Mouse (Mus musculus) urinary bladder, postnatal 14 days (tissue): Measurements from ENCODE around the gene Rhpn2.
A peak's percentile ranks its signal among the peaks of the same experiment; 100 is the strongest.

ENCODE experiments used
- DNase-seq: peaks from one replicate; pipeline ENCODE4 v3.0.0; 2021; ENCODE audit warnings: low spot score

The Rhpn2 gene

GRCm38 (mm10) chr7:35388694-35389093 is 54.7 kb downstream of the Rhpn2 start:
- DNase-seq = no peak

- DNase-seq = peak; percentile 32
Measured at GRCm38 (mm10) chr7:35392935-35393334, 59.0 kb downstream of the Rhpn2 start.

DNA sequence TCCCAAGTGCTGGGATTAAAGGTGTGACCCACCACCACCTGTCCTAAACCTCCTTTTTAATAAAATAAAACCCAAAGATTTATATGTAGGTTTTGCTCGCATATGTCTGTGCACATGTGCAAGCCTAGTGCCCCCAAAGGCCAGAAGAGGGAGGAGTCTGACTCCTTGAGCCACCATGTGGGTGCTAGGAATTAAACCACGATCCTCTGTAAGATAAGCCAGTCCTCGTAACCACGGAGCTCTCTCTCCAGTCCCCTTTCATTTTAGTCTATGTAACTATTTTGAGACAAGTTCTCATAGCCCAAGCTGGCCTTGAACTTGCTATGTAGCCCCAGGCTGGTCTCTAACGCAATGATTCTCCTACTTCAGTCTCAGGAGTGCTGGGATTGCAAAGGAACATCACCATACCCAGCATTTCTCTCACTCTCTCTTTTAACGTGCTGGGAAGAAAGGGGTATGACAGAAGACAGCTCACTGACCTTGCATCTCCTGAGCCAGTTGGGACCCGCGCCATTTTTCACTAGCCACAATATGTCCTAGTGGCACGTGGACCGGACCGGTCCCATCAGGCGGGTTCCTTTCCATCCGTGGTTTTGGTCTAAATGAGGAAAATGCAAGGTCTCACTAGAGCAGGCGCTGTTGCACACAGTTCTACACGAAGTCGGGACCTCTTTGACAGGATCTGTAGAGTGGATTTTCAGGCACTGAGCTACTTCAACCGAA is 61.9 kb downstream of the Rhpn2 start:
- DNase-seq = no peak

- peak; percentile 91 for DNase-seq
Measured at GRCm38 (mm10) chr7:35396542-35397168, 62.7 kb downstream of the Rhpn2 start, which contains the start of the genes Faap24 and Cep89. TSS of gene Faap24 (minus strand) at chr7:35396836. TSS of gene Cep89 (plus strand) at chr7:35397035.

GRCm38 (mm10) chr7:35401169-35401568 is 67.2 kb downstream of the Rhpn2 start:
- no peak for DNase-seq

DNA sequence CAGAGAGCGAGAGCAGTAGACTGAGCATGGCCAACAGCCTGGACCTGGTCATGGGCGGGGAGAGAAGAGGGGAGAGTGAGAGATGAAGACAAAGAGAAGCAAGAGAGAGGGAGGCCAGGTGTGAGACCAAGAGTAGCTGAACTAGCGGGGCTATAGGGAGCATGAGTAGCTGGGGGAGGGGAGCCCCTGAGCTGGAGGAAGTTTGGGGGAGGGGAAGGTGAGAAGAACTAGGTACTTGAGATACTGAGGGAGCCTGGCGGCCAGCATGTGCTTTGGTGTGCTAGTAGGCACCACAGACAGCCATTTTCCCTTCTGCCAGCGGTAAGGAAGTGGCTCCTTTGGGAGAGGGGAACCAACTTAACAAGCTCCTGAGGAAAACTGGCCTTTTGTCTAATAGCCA is 81.3 kb downstream of the Rhpn2 start:
- no peak for DNase-seq

DNA sequence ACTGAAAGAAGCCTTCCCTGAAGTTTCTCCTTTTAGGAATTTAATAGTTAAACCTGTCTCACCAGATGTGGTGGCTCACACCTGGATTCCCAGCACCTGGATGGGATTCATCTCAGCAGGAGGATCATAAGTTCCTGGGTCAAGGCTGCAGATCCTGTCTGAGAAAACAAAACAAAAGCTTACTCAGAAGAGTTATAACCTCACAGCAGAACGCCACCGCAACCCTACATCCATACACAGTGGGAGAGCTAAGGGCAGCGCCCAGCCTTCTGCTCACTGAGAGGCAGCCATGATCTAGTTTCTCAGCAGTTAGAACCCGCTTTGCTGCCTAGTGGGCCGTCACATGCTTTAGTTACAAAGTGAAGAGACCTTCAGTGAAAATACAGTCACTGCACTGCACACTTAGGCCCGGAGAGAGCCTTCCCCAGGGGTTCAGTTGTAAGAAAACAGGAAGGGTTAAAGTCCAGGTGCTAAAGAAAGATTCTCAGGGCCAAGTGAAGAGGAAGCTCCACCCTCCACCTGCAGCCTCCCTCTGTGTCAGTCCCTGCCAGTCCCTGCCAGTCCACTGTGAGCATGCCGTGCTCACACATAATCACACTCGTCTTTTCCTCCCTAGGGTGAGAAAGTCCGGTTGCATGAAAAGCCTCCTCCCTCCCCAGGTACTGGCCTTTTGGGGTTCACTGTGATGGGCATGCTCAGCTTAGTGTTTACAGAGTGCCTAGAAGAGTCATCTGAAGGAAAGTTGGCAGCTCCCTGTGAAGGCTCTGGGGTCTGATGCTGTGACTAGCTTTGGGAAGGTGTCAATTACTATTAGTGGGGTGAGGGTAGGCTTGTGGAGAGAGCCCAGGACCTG is 82.1 kb downstream of the Rhpn2 start:
- DNase-seq = no peak

GRCm38 (mm10) chr7:35416654-35416948 is 82.6 kb downstream of the Rhpn2 start:
- DNase-seq = no peak

DNA sequence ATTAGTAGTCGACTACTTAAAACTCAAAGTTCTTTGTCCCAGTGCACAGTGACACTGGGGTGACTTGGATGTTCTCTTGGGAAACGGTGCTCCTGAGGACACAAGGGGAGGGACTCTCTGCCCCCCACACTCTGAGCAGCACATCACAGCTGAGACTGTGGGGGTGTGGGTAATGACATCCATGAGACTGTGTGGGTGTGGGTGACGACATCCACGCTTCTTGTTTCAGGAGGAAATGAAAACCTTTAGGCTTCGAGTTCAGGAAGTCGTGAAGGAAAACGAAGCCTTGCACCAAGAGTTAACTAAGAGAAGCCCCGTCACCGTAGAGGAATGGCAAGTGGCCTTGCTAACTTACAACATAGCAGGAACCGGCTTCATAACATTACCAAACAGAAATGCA is 89.1 kb downstream of the Rhpn2 start:
- no peak for DNase-seq

DNA sequence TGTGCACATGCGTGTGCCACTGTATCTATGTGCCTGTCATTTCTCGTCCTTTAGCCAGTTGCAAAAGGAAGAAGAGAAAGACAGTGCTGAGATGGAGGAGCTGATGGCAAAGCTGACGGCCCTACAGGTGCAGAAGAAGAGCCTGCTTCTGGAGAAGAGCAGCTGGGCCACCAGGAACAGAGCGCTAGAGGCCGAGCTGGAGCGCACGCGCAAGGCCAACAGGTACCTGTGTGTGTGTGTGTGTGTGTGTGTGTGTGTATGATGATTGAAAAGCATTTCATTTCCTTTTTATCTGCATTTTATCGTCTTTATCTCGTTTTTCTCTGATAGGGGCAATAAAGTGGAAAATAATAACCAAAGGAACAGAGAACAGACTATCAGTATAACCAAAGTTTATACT is 94.2 kb downstream of the Rhpn2 start:
- no peak for DNase-seq

DNA sequence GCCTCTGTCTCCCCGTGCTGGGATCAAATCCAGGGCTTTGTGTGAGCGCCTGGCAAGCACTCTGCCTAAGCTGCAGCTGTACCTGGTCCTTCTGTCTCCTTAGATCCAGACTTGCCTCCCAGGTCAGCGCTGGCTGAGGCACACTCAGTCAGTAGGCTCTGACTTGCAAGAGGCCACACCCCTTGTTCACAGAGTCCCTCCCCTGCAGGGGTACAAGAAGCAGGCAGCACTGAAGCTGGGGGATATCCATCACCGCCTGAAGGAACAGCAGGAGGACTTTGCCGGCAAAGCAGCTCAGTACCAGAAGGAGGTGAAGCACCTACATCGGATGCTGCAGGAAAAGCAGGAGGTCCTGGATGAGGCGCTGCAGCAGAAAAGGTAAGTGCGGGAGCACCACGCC is 101.3 kb downstream of the Rhpn2 start:
- no peak for DNase-seq
